Mouse (Mus musculus) NIH3T3 (cell line): ENCODE results near the gene Mzt1.

Experiments
- DNase-seq: peaks from one replicate; pipeline ENCODE4 v3.0.0-alpha.2; 2012; ENCODE audit warnings: low read depth

Gene Mzt1

DNA sequence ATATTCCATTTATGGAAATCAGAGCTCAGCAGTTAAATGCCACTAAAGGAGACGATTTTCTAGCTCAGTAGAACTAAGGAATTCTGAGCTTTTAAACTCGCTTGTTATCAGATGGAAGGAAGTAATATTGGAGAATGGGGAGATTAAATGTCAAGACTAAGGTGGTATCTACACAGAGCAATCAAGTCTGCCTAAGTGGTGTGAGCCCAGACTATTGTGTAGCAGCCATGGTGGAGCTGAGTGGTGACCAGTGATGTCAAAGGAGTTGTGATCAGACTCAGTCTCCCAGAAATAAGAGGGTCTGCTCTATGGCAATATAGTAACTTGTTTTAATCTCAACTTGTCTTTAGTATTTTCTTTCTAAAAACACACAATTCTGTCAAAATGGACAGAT is 35.0 kb downstream of the Mzt1 start:
- no peak for DNase-seq

DNA sequence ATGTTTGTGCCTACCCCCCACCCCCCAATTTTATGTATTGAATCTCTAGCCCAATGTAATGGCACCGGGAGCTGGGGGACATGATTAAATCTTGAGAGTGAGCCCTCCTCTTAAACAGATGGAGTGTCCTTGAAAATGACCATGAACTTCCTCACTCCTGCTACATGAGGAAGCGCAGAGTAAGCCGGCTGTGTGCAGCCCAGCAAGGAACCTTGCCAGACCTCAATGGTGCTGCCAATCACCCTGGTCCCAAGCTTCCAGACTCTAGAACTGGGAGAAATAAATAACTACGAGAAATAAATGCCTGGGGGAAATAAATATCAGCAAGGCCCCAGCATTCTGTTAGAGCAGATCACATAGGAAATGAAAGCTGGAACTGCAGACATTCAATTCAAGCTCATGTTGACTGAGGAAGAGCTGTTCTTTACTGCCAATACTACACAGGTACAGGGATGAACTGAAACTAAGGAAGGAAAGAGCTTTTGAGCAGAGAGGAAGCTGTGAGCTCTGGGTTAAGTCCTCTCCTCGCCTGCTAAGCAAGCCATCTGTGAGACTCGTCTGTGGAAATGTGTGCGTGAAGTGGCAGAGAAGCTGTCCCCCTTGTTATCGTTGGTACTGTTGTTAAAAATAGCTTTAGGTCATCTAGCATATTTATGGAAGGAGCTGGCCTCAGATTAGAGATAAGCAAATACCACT is 35.6 kb downstream of the Mzt1 start:
- DNase-seq = peak; percentile 8

DNA sequence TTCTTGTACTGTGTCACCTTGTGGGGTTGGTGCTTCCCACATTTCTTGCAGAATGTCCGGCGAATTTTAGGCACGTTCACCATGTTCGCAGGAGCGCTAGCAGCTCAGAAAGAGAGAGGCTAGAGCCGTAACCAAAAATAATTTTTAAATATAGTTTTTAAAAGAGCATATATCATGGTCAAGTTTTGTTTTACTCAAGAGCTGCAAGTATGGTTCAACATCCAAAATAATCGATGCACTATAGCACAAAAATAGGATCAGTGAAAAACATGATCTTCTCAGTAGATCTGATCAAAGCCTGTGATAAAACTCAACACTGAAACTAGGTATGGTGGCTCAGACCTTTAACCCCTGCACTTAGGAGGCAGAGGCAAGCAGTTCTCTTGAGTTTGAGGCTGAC is 51.7 kb downstream of the Mzt1 start, which contains the start of gene Rpl36a-ps1:
Rpl36a-ps1 (minus strand) TSS at position 101 of the 400 bp plus-strand sequence.
- DNase-seq = no peak

DNA sequence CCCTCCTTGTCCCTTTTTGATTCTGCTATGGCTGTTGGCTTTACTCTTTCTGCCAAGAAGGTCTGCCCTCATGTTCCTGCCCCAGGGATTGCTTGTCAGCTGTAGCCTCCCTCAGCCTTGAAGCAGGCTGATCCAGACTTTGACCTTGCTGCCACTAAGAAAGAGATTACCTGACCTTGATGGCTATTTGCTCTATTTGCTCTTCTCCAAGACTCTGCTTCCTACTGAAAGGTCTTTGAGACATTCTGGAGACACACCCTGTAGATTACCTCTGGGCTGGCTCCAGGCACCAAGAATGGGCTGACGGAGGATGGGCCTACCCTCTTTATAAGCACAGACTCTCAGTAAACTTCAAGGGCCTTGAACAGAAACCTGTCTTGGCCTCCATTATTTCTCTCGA is 53.5 kb downstream of the Mzt1 start:
- no peak for DNase-seq

DNA sequence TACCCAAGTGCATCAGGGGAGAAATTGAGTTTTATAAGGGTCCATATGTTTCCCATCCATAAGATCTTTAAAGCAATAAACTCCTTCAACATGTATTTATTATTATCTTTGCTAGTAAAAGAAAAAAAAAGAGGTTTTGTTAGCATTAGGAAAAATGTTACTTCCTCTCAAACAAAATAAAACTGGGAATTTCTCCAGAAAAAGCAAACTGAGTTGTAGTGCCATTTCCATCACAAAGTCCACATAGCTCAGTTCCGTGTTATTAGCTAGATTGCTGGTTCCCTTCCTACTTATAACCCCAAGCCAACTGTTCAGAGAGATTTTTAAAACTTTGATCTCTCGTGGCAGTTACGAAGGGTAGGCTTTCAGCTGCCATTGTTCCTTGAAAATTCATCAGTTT is 55.3 kb downstream of the Mzt1 start:
- DNase-seq = no peak

DNA sequence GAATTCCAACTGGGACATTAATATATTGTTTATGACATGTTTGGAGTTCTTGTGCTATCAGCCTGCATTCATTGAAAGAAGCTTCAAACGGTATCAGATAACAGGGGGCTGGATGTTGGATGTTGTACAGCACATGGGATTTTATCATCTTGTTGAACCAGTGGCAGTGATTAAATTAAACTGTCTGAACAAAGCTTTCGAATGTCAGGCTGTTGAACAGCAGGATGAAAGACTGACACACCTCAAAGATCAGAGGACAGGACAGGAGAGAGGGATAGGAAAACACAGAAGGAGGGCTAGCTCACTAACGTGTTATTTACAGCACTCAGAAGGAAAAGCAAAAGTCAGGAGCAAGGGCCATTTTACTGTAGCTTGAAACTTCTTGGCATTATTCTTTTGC is 56.1 kb downstream of the Mzt1 start:
- DNase-seq = no peak
